Mouse (Mus musculus): Measurements from ENCODE around the gene Gm49027.
A peak's percentile ranks its signal among the peaks of the same experiment; 100 is the strongest.

Gene Gm49027

GRCm38 (mm10) chr5:123507936-123508723 is 17.2 kb downstream of the Gm49027 start:
- DNase-seq (ENCODE audit: extremely low spot score, low spot score) = peak; percentile 91

GRCm38 (mm10) chr5:123501973-123502372 is 23.3 kb downstream of the Gm49027 start:
- no peak for DNase-seq (ENCODE audit: extremely low spot score, low spot score)

- DNase-seq (ENCODE audit: extremely low spot score, low spot score) = no peak
Observed at GRCm38 (mm10) chr5:123499717-123500116, 25.6 kb downstream of the Gm49027 start.

- DNase-seq (ENCODE audit: extremely low spot score, low spot score) = peak; percentile 19
Observed at GRCm38 (mm10) chr5:123489935-123490334, 35.4 kb downstream of the Gm49027 start.

- peak; percentile 50 for DNase-seq (ENCODE audit: extremely low spot score, low spot score)
Observed at GRCm38 (mm10) chr5:123489112-123489785, 36.0 kb downstream of the Gm49027 start, which contains the start of the genes Lrrc43 and Il31. Lrrc43 (plus strand) TSS chr5:123489305. Il31 (minus strand) TSS chr5:123489489.

GRCm38 (mm10) chr5:123487659-123488395 is 37.5 kb downstream of the Gm49027 start:
- DNase-seq (ENCODE audit: extremely low spot score, low spot score) = no peak

- no peak for DNase-seq (ENCODE audit: extremely low spot score, low spot score)
Observed at GRCm38 (mm10) chr5:123473817-123474216, 51.5 kb downstream of the Gm49027 start.

- DNase-seq (ENCODE audit: extremely low spot score, low spot score) = no peak
Observed at GRCm38 (mm10) chr5:123470784-123471400, 54.4 kb downstream of the Gm49027 start.

GRCm38 (mm10) chr5:123464638-123465037 is 60.6 kb downstream of the Gm49027 start:
- DNase-seq (ENCODE audit: extremely low spot score, low spot score) = no peak

Measured in neural tube, embryonic 10.5 days (tissue).